ENCODE assay signal across 8 mouse cellular contexts in genomic region chr3:55415527-55415950, GRCm38 (mm10). TPM values are rescaled to one million over a fixed set of nuclear protein-coding genes. Genes with fewer than 3 reads are reported as not detected.
A peak's percentile ranks its signal among the peaks of the same experiment; 100 is the strongest.
DNase-seq lines count a peak whose midpoint lies in the region; ATAC-seq and TF ChIP-seq lines count a peak whose summit lies in the region.
"Had no signal": no experiment of that assay in that cellular context is flagged by ENCODE, and none has a peak within 500 bp of the region (broad histone marks: within the 10 kb centered on the region; RNA-seq: fewer than 3 reads in every experiment).

No protein-coding gene starts in this region.

- DNase-seq in brain, adult 2 months (ENCODE audit: low read depth, low spot score): peak; percentile 92
- DNase-seq in cerebellum, adult 9-11 months: peak; percentile 30
- peak; percentile 62 to 76 for DNase-seq in frontal cortex, postnatal 14 days (ENCODE audit: low spot score in 2 of 2)
- peak; percentile 64 to 78 for DNase-seq in layer of hippocampus, postnatal 14 days (ENCODE audit: low spot score in 2 of 2)
- peak; percentile 84 for DNase-seq in midbrain, postnatal 0 days (ENCODE audit: low spot score)
- DNase-seq in thymus, postnatal 25 days: peak; percentile 33
- DNase-seq in spleen, adult 12 weeks (ENCODE audit: low spot score): no peak

- H3K4me2 ChIP-seq in midbrain, postnatal 0 days (ENCODE audit: low read depth, low read length, poor library complexity, severe bottlenecking): peak overlapping the region; percentile 33
- H3K4me2 ChIP-seq: liver, embryonic 15.5 days had no signal

- H3K27me3 ChIP-seq in midbrain, postnatal 0 days (ENCODE audit: insufficient read depth, low read length): no peaks in the 10 kb centered on the region
- H3K27me3 ChIP-seq: liver, embryonic 15.5 days had no signal

- H3K4me3 ChIP-seq in midbrain, postnatal 0 days (ENCODE audit: low read depth, low read length): no peak overlapping the region
- H3K4me3 ChIP-seq: liver, embryonic 15.5 days had no signal

- H3K4me1 ChIP-seq in midbrain, postnatal 0 days (ENCODE audit: insufficient read depth, low read length): peaks cover 5% of the 10 kb centered on the region
- H3K4me1 ChIP-seq: liver, embryonic 15.5 days had no signal

- no peaks in the 10 kb centered on the region for H3K36me3 ChIP-seq in midbrain, postnatal 0 days (ENCODE audit: insufficient read depth, low read length)
- H3K36me3 ChIP-seq: liver, embryonic 15.5 days had no signal

- H3K27ac ChIP-seq in midbrain, postnatal 0 days (ENCODE audit: low read depth, low read length): peak overlapping the region; percentile 90
- H3K27ac ChIP-seq: liver, embryonic 15.5 days had no signal

- ATAC-seq in midbrain, postnatal 0 days (ENCODE audit: low FRiP score): peak; percentile 85

- WGBS in midbrain, postnatal 0 days: 4% methylated on average over 14 of the region's 14 CpGs

- no peaks in the 10 kb centered on the region for H3K9me3 ChIP-seq in midbrain, postnatal 0 days (ENCODE audit: low read length)
- H3K9me3 ChIP-seq: liver, embryonic 15.5 days had no signal

- H3K9ac ChIP-seq in midbrain, postnatal 0 days (replicated peaks; ENCODE audit: low read length, poor library complexity, severe bottlenecking): peak overlapping the region; percentile 42; the same call in 1 of the 2 replicates
- H3K9ac ChIP-seq: liver, embryonic 15.5 days had no signal

- no peak for TF ChIP-seq CTCF in midbrain, postnatal 0 days (IDR thresholded peaks at IDR 0.05)

RNA-seq across cellular contexts. Expression of gene Gm21954, which starts 56.5 kb away (rescaled TPM):
- total RNA-seq in layer of hippocampus, postnatal 14 days (2021): not detected
- not detected in 2 replicates for total RNA-seq in midbrain, postnatal 0 days (2014; rRNA removed)
- polyA plus RNA-seq in midbrain, postnatal 0 days (2015; fragmentation: Nextera tagmentation; extraction: Ambion mirVana): not detected in 2 replicates
- polyA plus RNA-seq: liver, embryonic 15.5 days had no signal
